Comparison of ENCODE assay signal across 16 mouse cellular contexts in the genomic region with DNA sequence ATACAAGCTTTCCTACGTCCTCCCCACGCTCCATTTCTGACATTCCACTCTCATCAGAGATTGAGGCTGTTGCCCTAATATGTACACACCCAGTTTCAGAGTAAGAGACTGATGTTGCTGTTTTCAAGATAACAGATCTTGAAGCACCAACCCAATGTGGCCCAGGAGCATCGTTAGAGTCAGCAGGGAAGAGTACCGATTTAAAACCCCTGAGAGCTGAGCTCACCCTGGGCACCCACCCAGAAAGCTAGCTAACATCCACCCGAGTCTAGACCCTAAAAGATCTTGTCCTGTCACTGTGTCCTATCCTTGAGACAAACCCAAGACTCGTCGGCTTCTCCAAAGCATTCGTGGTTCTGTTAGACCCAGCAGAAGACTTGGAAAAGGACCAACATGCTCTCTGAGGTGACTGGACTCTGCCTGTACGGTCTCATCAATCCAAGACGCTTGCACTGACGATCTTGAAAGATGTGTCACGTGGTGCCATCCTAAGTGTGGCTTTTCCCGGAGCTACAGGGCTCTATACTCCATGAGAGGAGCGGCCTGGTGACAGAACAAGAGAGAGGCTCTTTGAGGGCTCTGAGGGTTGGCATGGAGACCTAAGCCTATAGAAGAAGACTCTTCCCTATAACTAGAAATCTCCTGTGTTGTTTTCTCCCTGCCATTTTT.
DNase-seq lines count a peak whose midpoint lies in the region; ATAC-seq and TF ChIP-seq lines count a peak whose summit lies in the region.
"Had no signal": no experiment of that assay in that cellular context is flagged by ENCODE, and none has a peak within 500 bp of the region (broad histone marks: within the 10 kb centered on the region; RNA-seq: fewer than 3 reads in every experiment).

No protein-coding gene starts in this region.

- peaks cover 2% of the 10 kb centered on the region for H3K36me3 ChIP-seq in heart, adult 2 months (ENCODE audit: control insufficient read depth, insufficient read depth, low read length)
- no peaks in the 10 kb centered on the region for H3K36me3 ChIP-seq in heart, embryonic 12.5 days
- H3K36me3 ChIP-seq in neural tube, embryonic 13.5 days, result no peaks in the 10 kb centered on the region
- no peaks in the 10 kb centered on the region for H3K36me3 ChIP-seq in hindbrain, postnatal 0 days (ENCODE audit: insufficient read depth, low read length)
- H3K36me3 ChIP-seq: G1E; midbrain, embryonic 10.5 days had no signal

- no peaks in the 10 kb centered on the region for H3K79me2 ChIP-seq in heart, adult 2 months (replicated peaks; ENCODE audit: control insufficient read depth, insufficient read depth, low read length)

- no peak for TF ChIP-seq CTCF in heart, adult 2 months (IDR thresholded peaks at IDR 0.05)
- TF ChIP-seq CTCF in hindbrain, postnatal 0 days (IDR thresholded peaks at IDR 0.05; ENCODE audit: low read depth), result no peak

- no peak for TF ChIP-seq POLR2A in heart, adult 2 months (IDR thresholded peaks at IDR 0.05; ENCODE audit: insufficient read depth, low read depth, low read length)

- H3K4me1 ChIP-seq in heart, adult 2 months (ENCODE audit: control insufficient read depth, insufficient read depth, low read length), result peaks cover 19% of the 10 kb centered on the region
- H3K4me1 ChIP-seq in heart, embryonic 12.5 days (replicated peaks), result peaks cover 56% of the 10 kb centered on the region
- peaks cover 75% of the 10 kb centered on the region for H3K4me1 ChIP-seq in neural tube, embryonic 13.5 days (replicated peaks)
- H3K4me1 ChIP-seq in hindbrain, postnatal 0 days (ENCODE audit: insufficient read depth, low read length), result peaks cover 30% of the 10 kb centered on the region

- H3K9ac ChIP-seq in heart, adult 2 months (ENCODE audit: low read depth, low read length), result no peak overlapping the region; the same call in 1 of the 2 replicates
- H3K9ac ChIP-seq in heart, embryonic 12.5 days, result no peak overlapping the region
- no peak overlapping the region for H3K9ac ChIP-seq in neural tube, embryonic 13.5 days
- H3K9ac ChIP-seq in hindbrain, postnatal 0 days (replicated peaks; ENCODE audit: low read length), result no peak overlapping the region
- H3K9ac ChIP-seq: liver, embryonic 14.5 days had no signal

- H3K4me2 ChIP-seq in heart, embryonic 12.5 days, result no peak overlapping the region
- no peak overlapping the region for H3K4me2 ChIP-seq in neural tube, embryonic 13.5 days
- no peak overlapping the region for H3K4me2 ChIP-seq in hindbrain, postnatal 0 days (ENCODE audit: low read depth, low read length)

- no peak for ATAC-seq in heart, embryonic 12.5 days (ENCODE audit: insufficient number of reproducible peaks, low FRiP score)
- no peak for ATAC-seq in neural tube, embryonic 13.5 days (ENCODE audit: low read depth)
- ATAC-seq in hindbrain, postnatal 0 days, result no peak
- ATAC-seq in CD4-positive, CD25-positive, alpha-beta regulatory T cell, adult 4 months, result no peak

- WGBS in heart, adult 2 months, result 63% methylated on average over 14 of the region's 14 CpGs
- 74% methylated on average over 14 of the region's 14 CpGs for WGBS in heart, embryonic 12.5 days
- 83% methylated on average over 14 of the region's 14 CpGs for WGBS in neural tube, embryonic 13.5 days
- 77% methylated on average over 14 of the region's 14 CpGs for WGBS in hindbrain, postnatal 0 days

- H3K27me3 ChIP-seq in heart, adult 2 months (ENCODE audit: control insufficient read depth, insufficient read depth, low read length), result no peaks in the 10 kb centered on the region
- no peaks in the 10 kb centered on the region for H3K27me3 ChIP-seq in heart, embryonic 12.5 days (replicated peaks)
- H3K27me3 ChIP-seq in neural tube, embryonic 13.5 days, result no peaks in the 10 kb centered on the region
- H3K27me3 ChIP-seq in hindbrain, postnatal 0 days (ENCODE audit: insufficient read depth, low read length), result no peaks in the 10 kb centered on the region

- intact Hi-C loops in heart, adult 2 months (cut with DNase I), result loop anchor here (5.0 to 10.0 kb wide), 4 partner anchors 44 to 206 kb away; no protein-coding TSS in a partner anchor

- H3K27ac ChIP-seq in heart, adult 2 months, result peak overlapping the region; percentile 47
- H3K27ac ChIP-seq in heart, embryonic 12.5 days (ENCODE audit: poor library complexity, severe bottlenecking), result no peak overlapping the region
- H3K27ac ChIP-seq in neural tube, embryonic 13.5 days (replicated peaks), result peak overlapping the region; percentile 99
- peak overlapping the region; percentile 8; the same call in 1 of the 2 replicates for H3K27ac ChIP-seq in hindbrain, postnatal 0 days
- H3K27ac ChIP-seq: liver, embryonic 14.5 days; midbrain, embryonic 10.5 days had no signal

- TF ChIP-seq EP300 in heart, adult 2 months (IDR thresholded peaks at IDR 0.05; ENCODE audit: insufficient read depth, low read depth, low read length), result no peak

- DNase-seq in heart, adult 2 months, result no peak
- DNase-seq in neural tube, embryonic 10.5 days (ENCODE audit: extremely low spot score, low spot score), result no peak
- no peak for DNase-seq in hindbrain, postnatal 0 days (ENCODE audit: low spot score)
- no peak for DNase-seq in left cerebral cortex, adult 18-20 months (ENCODE audit: low spot score in 2 of 2)
- DNase-seq: adrenal gland, adult 8-10 months; cerebellum, adult 9-10 months; embryo, embryonic 11 days; layer of hippocampus, postnatal 36 days; right cerebral cortex, postnatal 25 days; thymus, postnatal 4 days had no signal

- no peaks in the 10 kb centered on the region for H3K9me3 ChIP-seq in heart, embryonic 12.5 days (replicated peaks)
- no peaks in the 10 kb centered on the region for H3K9me3 ChIP-seq in neural tube, embryonic 13.5 days
- H3K9me3 ChIP-seq in hindbrain, postnatal 0 days (ENCODE audit: low read length), result no peaks in the 10 kb centered on the region
- H3K9me3 ChIP-seq: midbrain, embryonic 10.5 days had no signal

- no peak overlapping the region for H3K4me3 ChIP-seq in heart, adult 2 months
- H3K4me3 ChIP-seq in heart, embryonic 12.5 days, result no peak overlapping the region
- H3K4me3 ChIP-seq in neural tube, embryonic 13.5 days, result no peak overlapping the region
- H3K4me3 ChIP-seq in hindbrain, postnatal 0 days (ENCODE audit: low read length), result no peak overlapping the region
- H3K4me3 ChIP-seq: midbrain, embryonic 10.5 days had no signal
